Mouse (Mus musculus): ENCODE measurements at regions not wholly inside any gene's neighbourhood (a gene's known extent, or its start where the extent isn't known, plus 50 kb on each side); places are given as distances from the start of the nearest gene placed in this dataset.

DNA sequence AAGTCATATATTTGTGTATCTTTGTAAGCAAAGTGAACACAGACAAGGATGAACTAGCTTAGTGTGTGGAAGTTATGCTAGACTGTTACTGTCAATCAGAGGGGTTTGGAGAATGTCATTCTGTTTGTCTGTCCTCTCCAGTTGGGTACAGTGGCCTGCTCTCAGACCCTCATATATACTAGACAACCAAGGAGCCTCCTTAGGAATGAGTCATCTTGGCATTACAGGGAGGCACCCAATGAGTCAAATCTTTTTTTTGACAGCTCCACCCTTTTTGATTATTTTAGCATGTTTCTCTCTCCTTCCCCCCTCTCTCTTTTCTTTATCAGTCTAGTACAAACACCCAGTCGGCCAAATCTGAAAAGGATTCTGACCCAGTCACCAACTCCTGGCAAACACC, 416.3 kb upstream of the Ubash3b start:
- TF ChIP-seq CTCF (IDR thresholded peaks at IDR 0.05; ENCODE audit: insufficient read depth, low read depth, low read length) (no peak), POLR2A (IDR thresholded peaks at IDR 0.05; ENCODE audit: insufficient read depth, low read depth, low read length) (no peak)
- Histone ChIP-seq H3K4me3 (ENCODE audit: insufficient read depth, low read depth, low read length) (no peak overlapping the region), H3K4me1 (ENCODE audit: control insufficient read depth, insufficient read depth, low read length) (peaks cover 8% of the 10 kb centered on the region), H3K27ac (ENCODE audit: insufficient read depth, low read depth, low read length) (no peak overlapping the region)
- WGBS, result 67% methylated on average over 1 of the region's 1 CpGs

DNA sequence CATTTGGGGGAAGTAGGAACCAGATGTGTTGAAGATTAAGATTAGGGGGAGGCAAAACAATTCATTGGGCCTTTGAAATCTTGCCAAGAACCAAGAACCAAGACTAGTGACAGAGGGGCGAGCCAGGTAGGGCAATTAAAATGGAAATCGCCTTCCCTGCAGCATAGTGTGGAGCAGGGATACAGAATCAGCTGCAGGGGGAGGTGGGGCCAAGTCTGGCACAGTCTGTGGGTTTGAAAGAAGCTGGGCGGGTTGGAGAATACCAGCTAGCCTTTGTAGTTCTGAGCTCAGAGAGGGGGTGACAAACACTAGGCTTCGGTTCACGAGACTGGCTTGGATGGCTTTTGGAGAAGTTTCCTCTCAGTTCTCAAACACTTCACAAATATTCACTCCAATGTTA, 414.3 kb upstream of the Ubash3b start:
- Histone ChIP-seq H3K4me1 (ENCODE audit: control insufficient read depth, insufficient read depth, low read length) (peaks cover 8% of the 10 kb centered on the region), H3K27ac (ENCODE audit: insufficient read depth, low read depth, low read length) (no peak overlapping the region), H3K4me3 (ENCODE audit: insufficient read depth, low read depth, low read length) (no peak overlapping the region)
- no peak for TF ChIP-seq POLR2A (IDR thresholded peaks at IDR 0.05; ENCODE audit: insufficient read depth, low read depth, low read length)
- TF ChIP-seq CTCF (IDR thresholded peaks at IDR 0.05; ENCODE audit: insufficient read depth, low read depth, low read length), result no peak
- WGBS, result 61% methylated on average over 5 of the region's 5 CpGs

DNA sequence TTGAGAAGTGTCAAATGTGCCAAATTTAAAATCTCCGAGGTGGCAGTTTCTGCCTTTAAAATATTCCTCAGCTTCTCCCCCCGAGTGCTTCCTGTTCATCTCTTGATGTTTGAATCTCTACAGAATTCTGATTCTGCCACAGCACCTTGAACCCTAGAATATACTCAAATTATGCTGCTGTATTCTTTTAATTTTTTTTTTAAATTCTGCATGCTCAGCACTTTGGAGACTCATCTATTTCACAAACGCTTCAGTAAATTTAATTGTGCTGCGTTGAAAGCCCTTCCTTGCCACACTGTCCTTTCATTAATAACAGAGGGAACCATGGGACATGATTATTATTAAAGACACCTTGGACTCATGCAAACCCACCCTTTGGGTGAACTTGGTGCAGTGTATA, 408.8 kb upstream of the Ubash3b start:
- no peak for TF ChIP-seq POLR2A (IDR thresholded peaks at IDR 0.05; ENCODE audit: insufficient read depth, low read depth, low read length)
- TF ChIP-seq CTCF (IDR thresholded peaks at IDR 0.05; ENCODE audit: insufficient read depth, low read depth, low read length), result no peak
- 91% methylated on average over 4 of the region's 4 CpGs for WGBS
- no peak overlapping the region for H3K4me3 ChIP-seq (ENCODE audit: insufficient read depth, low read depth, low read length)
- H3K4me1 ChIP-seq (ENCODE audit: control insufficient read depth, insufficient read depth, low read length), result no peaks in the 10 kb centered on the region
- no peak overlapping the region for H3K27ac ChIP-seq (ENCODE audit: insufficient read depth, low read depth, low read length)

DNA sequence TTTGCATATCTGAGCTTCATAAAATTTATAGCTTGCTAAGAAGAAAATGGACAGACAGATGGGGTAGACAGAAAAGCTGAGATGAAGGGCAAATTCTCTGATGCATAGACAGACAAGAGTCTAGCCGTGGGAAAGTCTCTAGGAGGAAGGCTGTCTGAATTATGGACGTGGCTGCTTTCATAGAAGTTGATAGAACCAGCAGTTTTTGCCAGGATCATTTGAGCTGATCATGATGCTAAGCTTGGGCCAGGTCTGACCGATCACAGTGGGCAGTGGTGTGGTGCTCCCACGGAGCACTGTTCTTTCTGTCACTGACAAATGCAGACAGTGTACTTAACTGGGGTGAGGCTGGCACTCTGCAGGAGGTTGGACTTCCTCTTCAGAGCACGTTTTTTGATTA, 405.0 kb upstream of the Ubash3b start:
- H3K4me1 ChIP-seq (ENCODE audit: control insufficient read depth, insufficient read depth, low read length), result no peaks in the 10 kb centered on the region
- H3K27ac ChIP-seq (ENCODE audit: insufficient read depth, low read depth, low read length), result no peak overlapping the region
- WGBS, result 78% methylated on average over 5 of the region's 5 CpGs
- H3K4me3 ChIP-seq (ENCODE audit: insufficient read depth, low read depth, low read length), result no peak overlapping the region
- TF ChIP-seq CTCF (IDR thresholded peaks at IDR 0.05; ENCODE audit: insufficient read depth, low read depth, low read length), result no peak
- no peak for TF ChIP-seq POLR2A (IDR thresholded peaks at IDR 0.05; ENCODE audit: insufficient read depth, low read depth, low read length)

DNA sequence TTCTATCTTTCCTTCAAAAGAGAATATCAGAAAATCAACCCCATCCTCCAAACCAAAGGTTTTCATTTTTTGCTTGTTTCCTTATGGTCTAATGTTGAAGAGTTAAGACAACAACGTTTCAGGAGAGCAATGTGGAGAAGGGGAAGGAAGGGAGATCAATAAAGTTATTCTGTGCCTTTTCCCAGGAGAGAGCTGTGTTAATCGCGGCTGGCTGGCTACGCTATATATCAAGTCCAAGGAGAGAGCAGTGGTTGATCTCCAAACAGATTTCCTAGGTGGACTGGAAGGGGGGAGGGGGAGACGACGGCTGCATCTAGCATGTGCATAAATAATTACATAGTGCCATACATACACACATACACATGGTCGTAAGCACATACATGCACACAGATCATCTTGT, 404.3 kb upstream of the Ubash3b start:
- Histone ChIP-seq H3K27ac (ENCODE audit: insufficient read depth, low read depth, low read length) (no peak overlapping the region), H3K4me1 (ENCODE audit: control insufficient read depth, insufficient read depth, low read length) (no peaks in the 10 kb centered on the region), H3K4me3 (ENCODE audit: insufficient read depth, low read depth, low read length) (no peak overlapping the region)
- TF ChIP-seq POLR2A (IDR thresholded peaks at IDR 0.05; ENCODE audit: insufficient read depth, low read depth, low read length) (no peak), CTCF (IDR thresholded peaks at IDR 0.05; ENCODE audit: insufficient read depth, low read depth, low read length) (no peak)
- 81% methylated on average over 7 of the region's 7 CpGs for WGBS

DNA sequence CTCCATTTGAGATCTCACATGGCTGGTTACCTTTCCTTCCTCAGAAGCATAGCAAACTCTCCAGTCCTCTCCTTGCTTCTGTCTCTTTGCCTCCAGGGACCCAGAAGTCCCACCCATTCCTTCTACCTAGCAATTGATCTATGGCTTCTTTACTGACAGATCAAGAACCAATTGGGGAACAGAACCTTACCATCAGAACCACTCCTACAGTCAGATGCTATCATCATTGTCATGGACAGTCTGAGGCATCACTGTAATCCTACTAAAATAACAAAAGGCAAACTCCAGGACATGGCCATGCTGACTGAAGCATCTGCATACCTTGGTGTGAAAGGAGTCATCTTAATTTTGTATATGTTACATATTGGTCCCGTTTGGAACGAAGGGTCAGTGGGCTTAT, 401.9 kb upstream of the Ubash3b start:
- H3K27ac ChIP-seq (ENCODE audit: insufficient read depth, low read depth, low read length), result no peak overlapping the region
- TF ChIP-seq CTCF (IDR thresholded peaks at IDR 0.05; ENCODE audit: insufficient read depth, low read depth, low read length), result no peak
- no peak for TF ChIP-seq POLR2A (IDR thresholded peaks at IDR 0.05; ENCODE audit: insufficient read depth, low read depth, low read length)
- H3K4me3 ChIP-seq (ENCODE audit: insufficient read depth, low read depth, low read length), result no peak overlapping the region
- H3K4me1 ChIP-seq (ENCODE audit: control insufficient read depth, insufficient read depth, low read length), result no peaks in the 10 kb centered on the region
- 94% methylated on average over 2 of the region's 2 CpGs for WGBS

DNA sequence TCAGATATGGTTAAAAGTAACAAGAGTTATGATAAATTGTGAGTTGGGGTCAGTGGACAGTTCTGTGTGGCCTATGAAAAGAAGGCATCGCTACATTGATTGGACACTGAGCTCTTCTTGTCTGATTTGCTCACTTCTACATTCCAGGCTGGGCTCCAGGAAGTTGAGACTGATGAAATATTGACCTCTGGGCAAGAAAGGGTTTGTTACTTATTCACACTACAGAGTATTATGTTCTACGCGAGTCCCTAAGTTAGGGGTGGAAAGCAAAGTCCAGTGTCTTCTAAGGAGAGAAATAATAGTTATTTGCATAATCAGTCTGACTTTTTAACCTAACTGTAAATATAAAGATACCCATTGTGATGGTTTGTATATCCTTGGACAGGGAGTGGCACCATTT, 397.0 kb upstream of the Ubash3b start:
- Histone ChIP-seq H3K4me3 (ENCODE audit: insufficient read depth, low read depth, low read length) (no peak overlapping the region), H3K27ac (ENCODE audit: insufficient read depth, low read depth, low read length) (no peak overlapping the region), H3K4me1 (ENCODE audit: control insufficient read depth, insufficient read depth, low read length) (no peaks in the 10 kb centered on the region)
- TF ChIP-seq POLR2A (IDR thresholded peaks at IDR 0.05; ENCODE audit: insufficient read depth, low read depth, low read length) (no peak), CTCF (IDR thresholded peaks at IDR 0.05; ENCODE audit: insufficient read depth, low read depth, low read length) (no peak)
- WGBS, result 94% methylated on average over 3 of the region's 3 CpGs

DNA sequence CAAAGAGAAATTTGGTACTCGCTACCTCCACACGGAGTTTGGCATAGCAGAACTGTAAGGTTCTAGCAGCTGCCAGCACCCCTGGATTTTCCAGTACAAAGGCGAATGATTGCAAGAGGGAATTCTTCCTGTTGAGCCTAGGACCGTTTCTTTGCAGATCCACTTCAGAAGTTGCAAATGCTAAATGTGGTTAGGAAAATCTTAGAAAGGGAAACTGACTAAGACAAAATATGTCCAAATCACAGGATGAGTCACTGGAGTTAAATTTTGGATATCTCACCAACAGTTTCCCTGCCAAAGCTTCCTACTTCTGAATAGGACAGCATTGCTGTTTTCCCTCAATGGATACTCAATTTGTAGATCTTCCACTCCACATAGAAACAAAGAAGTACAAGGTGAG, 395.4 kb upstream of the Ubash3b start:
- Histone ChIP-seq H3K27ac (ENCODE audit: insufficient read depth, low read depth, low read length) (no peak overlapping the region), H3K4me3 (ENCODE audit: insufficient read depth, low read depth, low read length) (no peak overlapping the region), H3K4me1 (ENCODE audit: control insufficient read depth, insufficient read depth, low read length) (no peaks in the 10 kb centered on the region)
- WGBS, result 82% methylated on average over 4 of the region's 4 CpGs
- TF ChIP-seq POLR2A (IDR thresholded peaks at IDR 0.05; ENCODE audit: insufficient read depth, low read depth, low read length) (no peak), CTCF (IDR thresholded peaks at IDR 0.05; ENCODE audit: insufficient read depth, low read depth, low read length) (no peak)

DNA sequence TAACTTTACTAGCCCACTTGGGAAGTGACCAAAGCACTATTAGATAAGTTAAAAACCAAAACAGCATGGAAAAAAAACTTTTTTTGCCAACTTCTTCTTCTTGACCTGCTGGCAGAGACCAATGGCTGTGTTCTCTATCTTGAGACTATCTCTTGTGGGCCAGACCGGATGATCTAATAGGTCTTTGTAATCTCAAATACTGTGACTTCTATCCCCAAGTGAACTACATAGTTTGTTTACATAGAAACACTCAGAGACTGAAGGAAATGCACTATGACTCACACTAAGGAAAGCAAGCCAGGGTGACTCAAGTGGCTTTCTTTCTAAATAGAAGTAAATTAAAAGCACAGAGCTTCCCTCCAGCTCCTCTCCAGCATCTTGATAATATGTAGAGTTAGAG, 384.3 kb upstream of the Ubash3b start:
- no peaks in the 10 kb centered on the region for H3K4me1 ChIP-seq (ENCODE audit: control insufficient read depth, insufficient read depth, low read length)
- no peak overlapping the region for H3K4me3 ChIP-seq (ENCODE audit: insufficient read depth, low read depth, low read length)
- no peak overlapping the region for H3K27ac ChIP-seq (ENCODE audit: insufficient read depth, low read depth, low read length)
- TF ChIP-seq CTCF (IDR thresholded peaks at IDR 0.05; ENCODE audit: insufficient read depth, low read depth, low read length), result no peak
- no peak for TF ChIP-seq POLR2A (IDR thresholded peaks at IDR 0.05; ENCODE audit: insufficient read depth, low read depth, low read length)
- 15% methylated on average over 1 of the region's 1 CpGs for WGBS

DNA sequence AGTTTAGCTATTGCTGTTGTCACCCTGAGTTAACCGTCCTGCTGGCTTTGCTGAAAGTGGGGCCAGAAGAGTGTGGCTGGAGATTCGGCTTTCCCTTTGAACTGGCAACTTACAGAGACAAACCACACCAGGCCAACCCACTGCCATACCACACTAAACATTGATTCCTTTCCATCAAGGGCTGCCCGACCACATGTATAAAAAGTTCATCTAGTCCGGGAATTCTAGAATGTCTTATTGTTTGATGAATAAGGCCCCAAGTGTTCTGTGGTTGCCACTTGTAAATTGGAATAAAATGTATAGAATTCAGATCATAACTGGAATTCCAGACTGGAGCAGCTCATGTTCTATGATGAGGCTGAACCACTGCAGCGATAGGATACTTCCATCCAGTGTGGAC, 381.0 kb upstream of the Ubash3b start:
- TF ChIP-seq POLR2A (IDR thresholded peaks at IDR 0.05; ENCODE audit: insufficient read depth, low read depth, low read length), result no peak
- no peak for TF ChIP-seq CTCF (IDR thresholded peaks at IDR 0.05; ENCODE audit: insufficient read depth, low read depth, low read length)
- H3K4me1 ChIP-seq (ENCODE audit: control insufficient read depth, insufficient read depth, low read length), result no peaks in the 10 kb centered on the region
- no peak overlapping the region for H3K27ac ChIP-seq (ENCODE audit: insufficient read depth, low read depth, low read length)
- WGBS, result 91% methylated on average over 5 of the region's 5 CpGs
- no peak overlapping the region for H3K4me3 ChIP-seq (ENCODE audit: insufficient read depth, low read depth, low read length)
